Mouse (Mus musculus): ENCODE measurements at regions not wholly inside any gene's neighbourhood (a gene's known extent, or its start where the extent isn't known, plus 50 kb on each side); places are given as distances from the start of the nearest gene placed in this dataset.

GRCm38 (mm10) chr1:83870853-83871567 is 463.0 kb upstream of the Sphkap start:
- H3K27ac ChIP-seq (replicated peaks): no peak overlapping the region
- peak; percentile 67; the same call in 1 of the 2 replicates for ATAC-seq (replicated peaks)
- WGBS: 49% methylated on average over 5 of the region's 5 CpGs

GRCm38 (mm10) chr1:83869046-83869445 is 461.0 kb upstream of the Sphkap start:
- 60% methylated on average over 2 of the region's 2 CpGs for WGBS
- H3K9ac ChIP-seq (replicated peaks): no peak overlapping the region

More at GRCm38 (mm10) chr1:83870853-83871567, 463.0 kb upstream of the Sphkap start:
- H3K9ac ChIP-seq (replicated peaks): no peak overlapping the region
- peaks cover 5% of the 10 kb centered on the region; the same call in 1 of the 2 replicates for H3K4me1 ChIP-seq
- H3K36me3 ChIP-seq: no peaks in the 10 kb centered on the region
- H3K9me3 ChIP-seq: no peaks in the 10 kb centered on the region
- no peak overlapping the region for H3K4me2 ChIP-seq (replicated peaks)
- H3K27me3 ChIP-seq: no peaks in the 10 kb centered on the region
- no peak overlapping the region for H3K4me3 ChIP-seq

GRCm38 (mm10) chr1:83862541-83862940 is 454.5 kb upstream of the Sphkap start:
- no peaks in the 10 kb centered on the region for H3K36me3 ChIP-seq
- H3K4me1 ChIP-seq: no peaks in the 10 kb centered on the region
- no peak for ATAC-seq (replicated peaks)
- no peak overlapping the region for H3K4me2 ChIP-seq (replicated peaks)
- H3K9me3 ChIP-seq: no peaks in the 10 kb centered on the region
- H3K9ac ChIP-seq (replicated peaks): no peak overlapping the region
- H3K27ac ChIP-seq (replicated peaks): no peak overlapping the region
- H3K27me3 ChIP-seq: no peaks in the 10 kb centered on the region
- 66% methylated on average over 1 of the region's 1 CpGs for WGBS
- H3K4me3 ChIP-seq: no peak overlapping the region

More at GRCm38 (mm10) chr1:83869046-83869445, 461.0 kb upstream of the Sphkap start:
- ATAC-seq (replicated peaks): no peak
- Histone ChIP-seq H3K4me3 (no peak overlapping the region), H3K36me3 (no peaks in the 10 kb centered on the region), H3K27ac (replicated peaks) (no peak overlapping the region), H3K9me3 (no peaks in the 10 kb centered on the region), H3K27me3 (no peaks in the 10 kb centered on the region), H3K4me1 (peaks cover 5% of the 10 kb centered on the region; the same call in 1 of the 2 replicates), H3K4me2 (replicated peaks) (no peak overlapping the region)

- Histone ChIP-seq H3K9ac (replicated peaks) (no peak overlapping the region), H3K4me1 (no peaks in the 10 kb centered on the region), H3K4me2 (replicated peaks) (no peak overlapping the region), H3K4me3 (no peak overlapping the region), H3K9me3 (no peaks in the 10 kb centered on the region), H3K27ac (replicated peaks) (no peak overlapping the region), H3K27me3 (no peaks in the 10 kb centered on the region), H3K36me3 (no peaks in the 10 kb centered on the region)
- ATAC-seq (replicated peaks): no peak
- WGBS: 63% methylated on average over 3 of the region's 3 CpGs
Observed at GRCm38 (mm10) chr1:83862128-83862527, 454.1 kb upstream of the Sphkap start.

GRCm38 (mm10) chr1:83859732-83860424 is 451.9 kb upstream of the Sphkap start:
- Histone ChIP-seq H3K9me3 (no peaks in the 10 kb centered on the region), H3K27ac (replicated peaks) (no peak overlapping the region), H3K4me1 (no peaks in the 10 kb centered on the region), H3K4me3 (no peak overlapping the region), H3K4me2 (replicated peaks) (no peak overlapping the region), H3K36me3 (no peaks in the 10 kb centered on the region), H3K27me3 (no peaks in the 10 kb centered on the region), H3K9ac (replicated peaks) (no peak overlapping the region)
- 78% methylated on average over 3 of the region's 3 CpGs for WGBS
- peak; percentile 46; the same call in 1 of the 2 replicates for ATAC-seq (replicated peaks)

- no peaks in the 10 kb centered on the region for H3K27me3 ChIP-seq
- H3K27ac ChIP-seq (replicated peaks): no peak overlapping the region
- no peak overlapping the region for H3K9ac ChIP-seq (replicated peaks)
- no peak for ATAC-seq (replicated peaks)
- no peaks in the 10 kb centered on the region for H3K9me3 ChIP-seq
- WGBS: 94% methylated on average over 5 of the region's 5 CpGs
- H3K4me2 ChIP-seq (replicated peaks): no peak overlapping the region
- H3K4me3 ChIP-seq: no peak overlapping the region
- no peaks in the 10 kb centered on the region for H3K4me1 ChIP-seq
- no peaks in the 10 kb centered on the region for H3K36me3 ChIP-seq
Observed at GRCm38 (mm10) chr1:83853996-83854395, 446.0 kb upstream of the Sphkap start.

- no peaks in the 10 kb centered on the region for H3K36me3 ChIP-seq
- no peak for ATAC-seq (replicated peaks)
- H3K4me1 ChIP-seq: no peaks in the 10 kb centered on the region
- no peaks in the 10 kb centered on the region for H3K27me3 ChIP-seq
- H3K9me3 ChIP-seq: no peaks in the 10 kb centered on the region
- no peak overlapping the region for H3K9ac ChIP-seq (replicated peaks)
- no peak overlapping the region for H3K27ac ChIP-seq (replicated peaks)
- WGBS: 86% methylated on average over 6 of the region's 6 CpGs
- H3K4me3 ChIP-seq: no peak overlapping the region
- H3K4me2 ChIP-seq (replicated peaks): no peak overlapping the region
Observed at GRCm38 (mm10) chr1:83851081-83851480, 443.1 kb upstream of the Sphkap start.

GRCm38 (mm10) chr1:83848414-83848813 is 440.4 kb upstream of the Sphkap start:
- H3K36me3 ChIP-seq: no peaks in the 10 kb centered on the region
- no peak overlapping the region for H3K4me3 ChIP-seq
- no peaks in the 10 kb centered on the region for H3K9me3 ChIP-seq
- no peak overlapping the region for H3K27ac ChIP-seq (replicated peaks)
- H3K4me2 ChIP-seq (replicated peaks): no peak overlapping the region
- ATAC-seq (replicated peaks): no peak
- 95% methylated on average over 2 of the region's 2 CpGs for WGBS
- no peak overlapping the region for H3K9ac ChIP-seq (replicated peaks)
- no peaks in the 10 kb centered on the region for H3K4me1 ChIP-seq
- H3K27me3 ChIP-seq: no peaks in the 10 kb centered on the region

- Histone ChIP-seq H3K4me1 (no peaks in the 10 kb centered on the region), H3K4me2 (replicated peaks) (no peak overlapping the region), H3K9me3 (no peaks in the 10 kb centered on the region), H3K9ac (replicated peaks) (no peak overlapping the region), H3K4me3 (no peak overlapping the region), H3K36me3 (no peaks in the 10 kb centered on the region), H3K27ac (replicated peaks) (no peak overlapping the region), H3K27me3 (no peaks in the 10 kb centered on the region)
- no peak for ATAC-seq (replicated peaks)
- 77% methylated on average over 5 of the region's 5 CpGs for WGBS
Observed at GRCm38 (mm10) chr1:83847992-83848391, 440.0 kb upstream of the Sphkap start.

GRCm38 (mm10) chr1:83844827-83845379 is 436.9 kb upstream of the Sphkap start:
- H3K9ac ChIP-seq (replicated peaks): no peak overlapping the region
- H3K4me3 ChIP-seq: no peak overlapping the region
- H3K27ac ChIP-seq (replicated peaks): no peak overlapping the region
- H3K36me3 ChIP-seq: no peaks in the 10 kb centered on the region
- no peak overlapping the region for H3K4me2 ChIP-seq (replicated peaks)
- H3K27me3 ChIP-seq: no peaks in the 10 kb centered on the region
- H3K4me1 ChIP-seq: no peaks in the 10 kb centered on the region
- H3K9me3 ChIP-seq: no peaks in the 10 kb centered on the region
- 61% methylated on average over 4 of the region's 4 CpGs for WGBS
- ATAC-seq (replicated peaks): no peak

GRCm38 (mm10) chr1:83835965-83836364 is 428.0 kb upstream of the Sphkap start:
- no peak overlapping the region for H3K4me3 ChIP-seq

GRCm38 (mm10) chr1:83832946-83833345 is 424.9 kb upstream of the Sphkap start:
- Histone ChIP-seq H3K36me3 (no peaks in the 10 kb centered on the region), H3K27ac (replicated peaks) (no peak overlapping the region), H3K9me3 (no peaks in the 10 kb centered on the region), H3K9ac (replicated peaks) (no peak overlapping the region), H3K4me1 (no peaks in the 10 kb centered on the region), H3K4me3 (no peak overlapping the region), H3K27me3 (no peaks in the 10 kb centered on the region), H3K4me2 (replicated peaks) (no peak overlapping the region)
- WGBS: 93% methylated on average over 3 of the region's 3 CpGs
- ATAC-seq (replicated peaks): no peak

More at GRCm38 (mm10) chr1:83835965-83836364, 428.0 kb upstream of the Sphkap start:
- Histone ChIP-seq H3K4me1 (no peaks in the 10 kb centered on the region), H3K9me3 (no peaks in the 10 kb centered on the region), H3K27me3 (no peaks in the 10 kb centered on the region), H3K4me2 (replicated peaks) (no peak overlapping the region), H3K27ac (replicated peaks) (no peak overlapping the region), H3K36me3 (no peaks in the 10 kb centered on the region), H3K9ac (replicated peaks) (no peak overlapping the region)
- no peak for ATAC-seq (replicated peaks)
- WGBS: 82% methylated on average over 6 of the region's 6 CpGs

Measured in forebrain, embryonic 15.5 days (tissue).